8 mouse cellular contexts compared by ENCODE assay signal in the genomic region with DNA sequence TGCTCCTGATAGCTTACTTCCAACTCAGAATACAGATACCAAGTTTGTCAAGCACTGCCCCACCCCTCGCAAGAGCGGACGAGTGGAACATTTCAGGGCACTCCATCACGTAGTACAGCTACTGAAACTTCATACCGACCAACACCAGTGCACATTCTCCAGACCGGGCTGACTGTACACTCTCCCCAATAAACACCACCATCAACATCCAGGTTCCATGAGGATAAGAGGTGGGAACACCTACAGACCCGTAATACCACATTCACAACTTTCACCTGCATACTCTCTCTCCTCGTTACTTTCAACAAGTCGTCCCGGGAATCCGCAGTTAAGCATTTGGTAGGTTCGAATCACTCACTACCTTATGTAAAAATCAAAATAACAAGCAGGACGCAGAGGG. TPM values are rescaled to one million over a fixed set of nuclear protein-coding genes. Genes with fewer than 3 reads are reported as not detected.
DNase-seq lines count a peak whose midpoint lies in the region; ATAC-seq and TF ChIP-seq lines count a peak whose summit lies in the region.

No protein-coding gene starts in this region.

- H3K36me3 ChIP-seq in spleen, adult 2 months (ENCODE audit: control insufficient read depth, insufficient read depth, low read length) = no peaks in the 10 kb centered on the region
- no peaks in the 10 kb centered on the region for H3K36me3 ChIP-seq in forebrain, embryonic 12.5 days (replicated peaks)
- H3K36me3 ChIP-seq in intestine, embryonic 15.5 days = no peaks in the 10 kb centered on the region
- H3K36me3 ChIP-seq in lung, embryonic 16.5 days (ENCODE audit: control insufficient read depth, insufficient read depth, low read length) = 0 out of 2 replicates have a peak, but pooled peaks cover 4% of the 10 kb centered on the region

- H3K4me2 ChIP-seq in forebrain, embryonic 12.5 days = peak overlapping the region; percentile 64
- peak overlapping the region; percentile 84 for H3K4me2 ChIP-seq in intestine, embryonic 15.5 days (replicated peaks)
- H3K4me2 ChIP-seq in lung, embryonic 16.5 days (ENCODE audit: low read depth, low read length) = peak overlapping the region; percentile 72

- H3K9me3 ChIP-seq in forebrain, embryonic 12.5 days = no peaks in the 10 kb centered on the region
- H3K9me3 ChIP-seq in intestine, embryonic 15.5 days = no peaks in the 10 kb centered on the region
- no peaks in the 10 kb centered on the region for H3K9me3 ChIP-seq in lung, embryonic 16.5 days (ENCODE audit: control insufficient read depth, low read length)

- TF ChIP-seq CTCF in spleen, adult 2 months (IDR thresholded peaks at IDR 0.05; ENCODE audit: extremely low read depth, insufficient read depth, insufficient read length, insufficient replicate concordance) = no peak

- peaks cover 6% of the 10 kb centered on the region for H3K27me3 ChIP-seq in spleen, adult 2 months (ENCODE audit: control insufficient read depth, insufficient read depth, low read length)
- H3K27me3 ChIP-seq in forebrain, embryonic 12.5 days = no peaks in the 10 kb centered on the region
- H3K27me3 ChIP-seq in intestine, embryonic 15.5 days (replicated peaks) = no peaks in the 10 kb centered on the region
- no peaks in the 10 kb centered on the region for H3K27me3 ChIP-seq in lung, embryonic 16.5 days (ENCODE audit: control insufficient read depth, insufficient read depth, low read depth, low read length)

- ATAC-seq in forebrain, embryonic 12.5 days (ENCODE audit: low FRiP score) = peak; percentile 24; the same call in 1 of the 2 replicates
- no peak; the same call in 1 of the 2 replicates for ATAC-seq in intestine, embryonic 15.5 days
- ATAC-seq in lung, embryonic 16.5 days (ENCODE audit: low read depth) = peak; percentile 53

- no peak for TF ChIP-seq POLR2A in spleen, adult 2 months (IDR thresholded peaks at IDR 0.05; ENCODE audit: low read depth, low read length)

- peak overlapping the region; percentile 84 for H3K9ac ChIP-seq in forebrain, embryonic 12.5 days
- peak overlapping the region; percentile 71 for H3K9ac ChIP-seq in intestine, embryonic 15.5 days
- H3K9ac ChIP-seq in lung, embryonic 16.5 days (ENCODE audit: low read length) = peak overlapping the region; percentile 90

- H3K27ac ChIP-seq in spleen, adult 2 months (ENCODE audit: insufficient read depth, low read length) = peak overlapping the region; percentile 20; the same call in 1 of the 2 replicates
- no peak overlapping the region for H3K27ac ChIP-seq in forebrain, embryonic 12.5 days
- peak overlapping the region; percentile 97 for H3K27ac ChIP-seq in intestine, embryonic 15.5 days
- H3K27ac ChIP-seq in lung, embryonic 16.5 days (ENCODE audit: low read length) = peak overlapping the region; percentile 98

- 17% methylated on average over 13 of the region's 13 CpGs for WGBS in spleen, adult 2 months
- under 1% methylated on average over 13 of the region's 13 CpGs for WGBS in forebrain, embryonic 12.5 days
- WGBS in intestine, embryonic 15.5 days = 1% methylated on average over 13 of the region's 13 CpGs
- WGBS in lung, embryonic 16.5 days = under 1% methylated on average over 13 of the region's 13 CpGs

- peak overlapping the region; percentile 52 for H3K4me3 ChIP-seq in spleen, adult 2 months (ENCODE audit: extremely low read depth, insufficient read depth, insufficient read length)
- peak overlapping the region; percentile 79 for H3K4me3 ChIP-seq in forebrain, embryonic 12.5 days (replicated peaks)
- peak overlapping the region; percentile 81 for H3K4me3 ChIP-seq in intestine, embryonic 15.5 days (replicated peaks)
- H3K4me3 ChIP-seq in lung, embryonic 16.5 days (ENCODE audit: low read length) = peak overlapping the region; percentile 83

- DNase-seq in spleen, adult 2 months (ENCODE audit: low read depth in 1 of 2, low spot score in 2 of 2) = no peak
- DNase-seq in spleen, postnatal 14 days (ENCODE audit: low spot score in 2 of 2) = no peak
- no peak for DNase-seq in retina, postnatal 1 day
- no peak for DNase-seq in left cerebral cortex, adult 18-20 months (ENCODE audit: low spot score in 2 of 2)
- no peak for DNase-seq in gastrocnemius, postnatal 10 days

- no peaks in the 10 kb centered on the region for H3K4me1 ChIP-seq in spleen, adult 2 months (ENCODE audit: control insufficient read depth, insufficient read depth, insufficient read length)
- H3K4me1 ChIP-seq in forebrain, embryonic 12.5 days = peaks cover 23% of the 10 kb centered on the region
- H3K4me1 ChIP-seq in intestine, embryonic 15.5 days (replicated peaks) = 0 out of 2 replicates have a peak, but pooled peaks cover 10% of the 10 kb centered on the region
- peaks cover 23% of the 10 kb centered on the region for H3K4me1 ChIP-seq in lung, embryonic 16.5 days (replicated peaks; ENCODE audit: control insufficient read depth, insufficient read depth, low read length)

RNA-seq across cellular contexts. Expression of gene Fermt2, which starts 1.1 kb away (rescaled TPM):
- 7.9 and 9.3 TPM in 2 replicates for polyA plus RNA-seq in spleen, adult 2 months (2012; rRNA removed)
- 65.9 and 71.1 TPM in 2 replicates for polyA plus RNA-seq in forebrain, embryonic 12.5 days (2016; fragmentation: Nextera tagmentation; extraction: Ambion mirVana)
- 163 and 169 TPM in 2 replicates for polyA plus RNA-seq in intestine, embryonic 15.5 days (2015; fragmentation: Nextera tagmentation; extraction: Ambion mirVana)
- polyA plus RNA-seq in lung, embryonic 16.5 days (2015; fragmentation: Nextera tagmentation; extraction: Ambion mirVana) = 276 and 304 TPM in 2 replicates
- 100 to 1,000 TPM in 1 of 2 experiments, 10 to 100 TPM in 1; 88.1 to 109 TPM for total RNA-seq in left cerebral cortex, adult 18-20 months (2021)
- 100 to 1,000 TPM; 207 to 241 TPM for total RNA-seq in gastrocnemius, postnatal 10 days (2021)
